Mouse (Mus musculus) brown adipose tissue, adult 24 weeks (tissue): Measurements from ENCODE around the gene Il4ra. TPM values are rescaled to one million over a fixed set of nuclear protein-coding genes. Genes with fewer than 3 reads are reported as not detected.

Experiments used
- H3K27ac ChIP-seq: fragments of 200-500 bp; replicated peaks from 2 replicates; pipeline ENCODE4 v1.5.1; 2012; ENCODE audit warnings: low read depth, mild to moderate bottlenecking, low read length
- H3K4me1 ChIP-seq: fragments of 200-500 bp; 2 replicates; pipeline ENCODE4 v1.6.1; 2012; ENCODE audit warnings: low read length, mixed read lengths; ENCODE audit not compliant: control insufficient read depth, insufficient read depth, insufficient read length
- H3K4me3 ChIP-seq: fragments of 200-500 bp; 2 replicates; pipeline ENCODE4 v1.5.1; 2012; ENCODE audit warnings: low read depth, mild to moderate bottlenecking, low read length, moderate library complexity; ENCODE audit not compliant: insufficient read depth
- polyA plus RNA-seq: library from polyadenylated mRNA; stranded (reverse); fragments of >200 nt; gene quantifications from 2 replicates; pipeline ENCODE4 v1.2.4, GENCODE M21; 2012; ENCODE audit not compliant: missing spikeins, insufficient read depth, insufficient read length

Il4ra gene
- polyA plus RNA-seq, 1 experiment = 8.6 TPM

DNA sequence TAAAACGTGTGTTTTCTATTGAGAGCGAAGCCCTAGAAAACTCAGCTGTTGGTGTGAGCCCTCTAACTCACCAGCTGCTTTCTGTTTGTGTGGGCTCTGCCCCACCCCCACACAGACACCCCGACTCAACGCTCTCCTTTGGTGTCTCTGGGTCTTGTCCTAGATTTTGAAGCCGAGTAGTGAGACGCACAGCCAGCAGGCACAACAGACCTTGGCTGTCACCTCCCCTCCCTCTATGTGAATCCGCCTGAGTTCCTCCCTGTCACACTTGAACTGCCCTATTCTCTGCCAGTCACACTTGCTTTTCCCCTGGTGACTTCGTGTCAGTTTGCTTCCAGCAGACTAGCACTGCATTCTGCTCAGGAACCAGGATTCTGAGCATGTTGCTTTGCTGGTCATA lies 4.9 kb downstream of the Il4ra start:
- Histone ChIP-seq H3K27ac (no peak overlapping the region), H3K4me3 (no peak overlapping the region)

GRCm38 (mm10) chr7:125558401-125558945 lies 6.6 kb downstream of the Il4ra start:
- peak overlapping the region; percentile 51 for H3K27ac ChIP-seq

More for the DNA sequence above, 4.9 kb downstream of the Il4ra start:
- H3K4me1 ChIP-seq = peaks cover 69% of the 10 kb centered on the region

GRCm38 (mm10) chr7:125558997-125559396 lies 7.1 kb downstream of the Il4ra start:
- Histone ChIP-seq H3K27ac (peak overlapping the region; percentile 78), H3K4me1 (peaks cover 71% of the 10 kb centered on the region), H3K4me3 (no peak overlapping the region)

More at GRCm38 (mm10) chr7:125558401-125558945, 6.6 kb downstream of the Il4ra start:
- Histone ChIP-seq H3K4me3 (no peak overlapping the region), H3K4me1 (peaks cover 74% of the 10 kb centered on the region)

DNA sequence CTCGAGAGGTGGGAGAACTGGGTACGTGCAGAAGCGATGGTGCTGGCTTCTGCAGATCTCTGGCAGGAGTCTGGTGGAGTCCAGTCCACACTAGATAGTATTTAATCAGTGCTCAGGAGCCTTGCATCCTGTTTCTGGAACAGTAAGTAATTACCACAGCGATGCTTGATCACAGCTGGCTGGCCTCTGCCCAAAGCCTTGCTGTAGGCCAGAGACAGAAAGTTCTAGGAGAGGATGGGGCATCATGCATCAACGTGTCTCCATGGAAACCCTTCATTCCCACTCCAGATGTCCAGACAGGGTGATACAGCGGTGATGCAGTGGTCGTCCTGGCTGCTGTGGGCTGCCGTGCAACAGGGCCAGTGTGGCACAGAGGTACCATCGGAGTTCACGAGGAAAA lies 7.6 kb downstream of the Il4ra start:
- Histone ChIP-seq H3K4me1 (peaks cover 66% of the 10 kb centered on the region), H3K27ac (peak overlapping the region; percentile 78), H3K4me3 (no peak overlapping the region)

- H3K4me3 ChIP-seq = no peak overlapping the region
- H3K27ac ChIP-seq = peak overlapping the region; percentile 68; the same call in 1 of the 2 replicates
- peaks cover 70% of the 10 kb centered on the region for H3K4me1 ChIP-seq
These were observed 8.3 kb downstream of the Il4ra start for GRCm38 (mm10) chr7:125560146-125560785.

GRCm38 (mm10) chr7:125561085-125561690 lies 9.3 kb downstream of the Il4ra start:
- Histone ChIP-seq H3K27ac (peak overlapping the region; percentile 68), H3K4me1 (peaks cover 72% of the 10 kb centered on the region), H3K4me3 (no peak overlapping the region)

DNA sequence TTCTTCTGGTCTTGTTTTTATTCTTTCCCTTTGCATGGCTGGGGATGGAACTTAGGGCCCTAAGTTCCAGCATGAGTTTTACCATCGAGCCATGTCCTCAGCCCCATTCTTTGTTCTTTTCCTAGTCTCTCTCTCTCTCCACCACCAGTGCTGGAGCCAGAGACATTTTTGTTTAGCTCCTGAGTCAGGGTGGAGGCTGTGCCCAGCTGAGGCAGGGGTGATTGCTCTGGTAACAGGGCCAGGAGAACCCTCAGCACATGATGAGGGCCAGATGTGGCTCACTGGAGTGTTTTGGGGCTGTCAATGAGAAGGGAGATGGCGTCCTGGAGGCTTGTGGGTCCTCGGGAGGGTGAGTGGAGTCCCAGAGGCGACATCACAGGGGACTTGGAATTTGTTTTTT lies 10.5 kb downstream of the Il4ra start:
- Histone ChIP-seq H3K27ac (no peak overlapping the region), H3K4me1 (peaks cover 67% of the 10 kb centered on the region), H3K4me3 (no peak overlapping the region)

GRCm38 (mm10) chr7:125563093-125563492 lies 11.2 kb downstream of the Il4ra start:
- Histone ChIP-seq H3K27ac (no peak overlapping the region), H3K4me1 (peaks cover 62% of the 10 kb centered on the region), H3K4me3 (no peak overlapping the region)

DNA sequence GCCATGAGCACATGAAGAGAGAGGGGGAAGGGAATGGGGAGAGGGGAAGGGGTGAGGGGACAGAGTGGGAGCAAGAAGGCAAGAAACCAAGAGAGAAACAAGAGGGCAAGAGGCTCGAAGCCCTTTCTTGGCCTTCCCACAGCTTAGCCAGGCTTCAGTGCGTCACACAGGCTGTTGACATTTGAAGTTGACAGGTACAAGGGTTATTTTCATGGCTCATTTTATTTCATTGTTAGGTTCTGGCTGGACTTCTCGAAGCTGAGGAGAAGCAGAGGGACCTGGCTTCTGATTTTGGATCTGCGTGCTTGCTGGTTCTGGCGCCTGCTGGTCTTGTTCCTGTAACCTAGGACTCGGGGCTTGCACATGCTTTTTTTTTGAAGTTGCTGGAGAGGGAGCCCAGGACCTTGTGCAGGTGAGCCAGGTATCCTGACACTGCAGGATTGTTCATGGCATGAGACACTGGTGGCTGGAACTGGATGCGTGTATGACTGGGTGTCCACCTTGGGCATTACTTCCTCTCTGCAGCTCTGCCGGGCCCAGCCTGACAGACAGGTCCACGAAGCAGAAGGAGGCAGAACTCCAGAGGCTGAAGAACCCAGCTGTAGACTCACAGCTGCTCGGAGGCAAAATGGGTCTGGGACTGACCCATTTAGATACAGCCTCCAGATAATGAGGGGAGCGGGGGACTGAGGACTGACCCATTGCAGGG lies 12.6 kb downstream of the Il4ra start:
- peaks cover 50% of the 10 kb centered on the region for H3K4me1 ChIP-seq
- no peak overlapping the region for H3K27ac ChIP-seq
- H3K4me3 ChIP-seq = no peak overlapping the region

DNA sequence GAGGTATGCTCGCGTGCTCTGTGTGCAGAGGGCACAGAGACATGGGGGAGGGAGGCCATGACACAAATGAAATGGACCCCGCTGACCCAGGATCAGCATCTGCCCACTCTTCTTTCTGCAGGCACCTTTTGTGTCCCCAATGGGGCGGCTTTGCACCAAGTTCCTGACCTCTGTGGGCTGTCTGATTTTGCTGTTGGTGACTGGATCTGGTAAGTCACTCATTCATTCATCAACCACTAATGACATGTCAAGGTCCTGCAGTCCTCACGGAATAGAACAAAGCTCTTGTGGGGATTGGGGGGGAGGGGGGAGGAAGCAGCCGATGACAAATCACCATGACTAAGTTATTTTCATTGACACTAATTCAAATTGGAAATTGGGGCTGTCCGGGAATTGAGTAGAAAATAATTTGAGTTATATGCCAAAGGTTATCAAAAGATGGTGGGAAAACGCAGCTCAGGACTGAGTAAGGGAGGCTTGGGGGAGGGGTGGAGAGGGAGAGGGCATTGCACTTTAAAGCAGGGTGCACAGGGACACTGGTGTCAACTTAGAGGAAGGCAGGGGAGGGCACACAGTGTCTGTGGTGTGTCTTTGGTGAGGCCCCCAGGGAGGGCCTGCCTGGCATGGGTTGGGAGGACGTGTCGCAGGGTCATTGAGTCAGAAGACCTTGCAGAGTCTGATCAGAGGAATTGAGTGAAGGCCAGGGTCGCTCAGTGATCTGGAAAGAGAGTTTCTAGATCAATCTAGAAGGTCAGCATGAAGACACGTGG lies 13.8 kb downstream of the Il4ra start:
- peaks cover 38% of the 10 kb centered on the region for H3K4me1 ChIP-seq
- H3K27ac ChIP-seq = peak overlapping the region; percentile 85
- no peak overlapping the region for H3K4me3 ChIP-seq

- peaks cover 32% of the 10 kb centered on the region for H3K4me1 ChIP-seq
- H3K4me3 ChIP-seq = no peak overlapping the region
- peak overlapping the region; percentile 85 for H3K27ac ChIP-seq
These were observed 14.5 kb downstream of the Il4ra start for GRCm38 (mm10) chr7:125566420-125566819.

DNA sequence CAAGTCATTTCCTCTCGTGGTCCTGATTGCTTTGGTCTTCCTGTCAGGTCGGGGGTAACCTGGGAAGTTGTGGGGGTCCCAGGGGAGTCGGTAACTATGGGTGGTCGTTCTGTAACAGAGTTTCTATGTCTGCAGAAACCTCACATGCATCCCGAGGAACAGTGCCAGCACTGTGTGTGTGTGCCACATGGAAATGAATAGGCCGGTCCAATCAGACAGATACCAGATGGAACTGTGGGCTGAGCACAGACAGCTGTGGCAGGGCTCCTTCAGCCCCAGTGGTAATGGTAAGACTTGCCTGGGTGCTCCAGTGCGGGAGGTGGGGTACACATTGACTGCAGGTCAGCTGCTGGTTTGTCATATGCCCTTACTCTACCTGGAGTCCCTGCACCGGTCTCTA lies 17.0 kb downstream of the Il4ra start:
- peaks cover 20% of the 10 kb centered on the region for H3K4me1 ChIP-seq
- no peak overlapping the region for H3K27ac ChIP-seq
- no peak overlapping the region for H3K4me3 ChIP-seq

DNA sequence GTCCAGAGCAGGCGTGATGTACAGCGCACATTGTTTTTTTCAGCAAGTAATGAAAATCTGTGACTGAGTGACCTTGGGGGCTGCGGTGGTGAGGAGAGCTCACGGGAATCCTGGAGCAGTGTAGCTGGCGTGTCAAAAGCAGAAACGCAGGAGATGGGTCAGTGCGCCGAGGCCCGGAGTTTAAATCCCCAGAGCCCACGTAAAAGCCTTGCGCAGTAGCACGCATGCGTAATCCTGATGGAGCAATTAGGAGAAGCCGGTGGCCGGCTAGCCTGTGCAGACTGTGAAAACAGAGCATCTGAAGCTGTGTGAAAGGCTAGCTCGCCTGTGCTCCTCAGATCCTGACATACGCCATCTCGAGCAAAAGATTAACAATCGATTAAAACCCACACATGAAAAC lies 20.0 kb downstream of the Il4ra start:
- H3K4me1 ChIP-seq = peaks cover 6% of the 10 kb centered on the region; the same call in 1 of the 2 replicates
- no peak overlapping the region for H3K4me3 ChIP-seq

DNA sequence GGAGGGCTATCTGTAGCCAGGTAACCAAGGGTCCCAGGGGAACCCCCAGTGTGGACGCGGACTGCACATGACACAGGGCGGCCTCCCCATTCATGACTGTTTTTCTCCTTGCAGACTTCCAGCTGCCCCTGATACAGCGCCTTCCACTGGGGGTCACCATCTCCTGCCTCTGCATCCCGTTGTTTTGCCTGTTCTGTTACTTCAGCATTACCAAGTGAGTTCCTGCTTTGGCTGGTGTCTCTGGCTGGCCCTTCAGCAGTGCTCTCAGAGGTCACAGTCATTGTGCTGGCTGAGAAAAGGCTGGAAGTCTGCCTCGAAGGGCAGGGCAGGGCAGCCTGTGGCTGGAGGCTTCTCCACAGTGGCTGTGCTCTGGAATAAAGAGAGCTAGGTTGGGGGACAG lies 20.8 kb downstream of the Il4ra start:
- Histone ChIP-seq H3K4me3 (no peak overlapping the region), H3K27ac (no peak overlapping the region), H3K4me1 (peaks cover 13% of the 10 kb centered on the region)

More for the DNA sequence above, 20.0 kb downstream of the Il4ra start:
- no peak overlapping the region for H3K27ac ChIP-seq

- no peak overlapping the region for H3K4me3 ChIP-seq
These were observed 21.9 kb downstream of the Il4ra start for GRCm38 (mm10) chr7:125573849-125574248.

More at GRCm38 (mm10) chr7:125573849-125574248, 21.9 kb downstream of the Il4ra start:
- peaks cover 14% of the 10 kb centered on the region for H3K4me1 ChIP-seq
- H3K27ac ChIP-seq = no peak overlapping the region
